Mouse (Mus musculus) sigmoid colon, adult 10 weeks (tissue): Measurements from ENCODE around the gene Gm29423. TPM values are rescaled to one million over a fixed set of nuclear protein-coding genes. Genes with fewer than 3 reads are reported as not detected.

Experiments
- polyA plus RNA-seq: library from polyadenylated mRNA; stranded (reverse); fragments of 350-450 nt; fragmentation: Illumina TruSeq; extraction: RNeasy Lipid Tissue Mini Kit (QIAGEN cat#74804); gene quantifications from one replicate; pipeline ENCODE4 v1.2.3, GENCODE M21; 2014; ENCODE audit warnings: low read depth, low replicate concordance

The Gm29423 gene
- polyA plus RNA-seq = not detected

DNA sequence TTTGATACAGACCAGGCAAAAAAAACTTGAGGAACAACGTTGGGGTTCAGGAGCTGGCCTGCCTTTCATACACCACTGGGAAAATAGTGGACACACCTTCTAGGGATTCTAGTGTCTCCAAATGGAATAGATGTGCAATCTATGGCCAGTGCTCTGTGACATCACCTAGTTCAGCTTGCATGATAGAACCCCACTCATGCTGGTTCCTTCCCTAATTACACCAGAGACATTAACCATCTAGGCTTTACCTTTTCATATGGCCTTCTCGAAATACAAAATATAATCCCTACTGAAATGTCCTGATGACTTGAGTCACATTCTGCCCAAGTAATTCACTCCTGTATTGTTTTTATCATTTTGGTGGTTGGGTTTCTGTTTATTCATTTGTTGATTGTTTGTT lies at the start of gene Gm29423, which contains the start of gene Gm29644:
Gene Gm29423, minus strand, starts transcription at position 101 of the 400 bp plus-strand sequence.
Gene Gm29644, minus strand, starts transcription at position 157 of the 400 bp plus-strand sequence.

DNA sequence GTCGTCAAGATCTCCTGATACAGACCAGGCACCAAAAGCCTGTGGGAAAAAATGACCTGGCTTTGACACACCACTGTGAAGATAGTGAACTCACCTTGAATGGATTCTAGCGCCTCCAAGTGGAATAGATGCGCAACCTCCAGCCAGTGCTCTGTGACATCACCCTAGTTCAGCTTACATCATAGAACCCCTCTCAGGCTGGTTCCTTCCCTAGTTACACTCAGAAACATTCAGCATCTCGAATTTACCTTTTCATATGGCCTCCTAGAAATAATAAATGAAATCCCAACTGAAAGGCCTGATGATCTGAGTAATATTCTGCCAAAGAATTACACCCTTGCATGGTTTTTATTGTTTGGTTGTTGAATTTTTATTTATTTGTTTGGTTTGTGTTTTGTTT lies 29.5 kb downstream of the Gm29423 start, which contains the start of gene Gm21118:
Gene Gm21118, minus strand, starts transcription at position 101 of the 400 bp plus-strand sequence.

Other genes with a start within 250 kb of the Gm29423 start
- gene Gm21118, start 29.6 kb downstream of the Gm29423 start, polyA plus RNA-seq = not detected
- gene Gm29644, start 56 bp upstream of the Gm29423 start, polyA plus RNA-seq = not detected
- not detected for gene Gm20888, start 138.6 kb upstream of the Gm29423 start, polyA plus RNA-seq